Mouse (Mus musculus) kidney, postnatal 0 days (tissue): ENCODE results near the gene Flt3. TPM values are rescaled to one million over a fixed set of nuclear protein-coding genes. Genes with fewer than 3 reads are reported as not detected.

Experiments
- ATAC-seq: fragments of 200-750 bp; cut with Nextera tagmentation; replicated peaks from 2 replicates; pipeline ENCODE4 v1.8.0; 2017; ENCODE audit warnings: low read depth, moderate number of reproducible peaks, moderate TSS enrichment, moderate library complexity; ENCODE audit not compliant: low FRiP score
- DNase-seq: peaks from one replicate; pipeline ENCODE4 v3.0.0-alpha.2; 2016; ENCODE audit warnings: low spot score
- H3K27ac ChIP-seq: fragments of 300-500 bp; sonication (generic); 2 replicates; pipeline ENCODE4 v1.5.1; 2014; ENCODE audit warnings: mild to moderate bottlenecking
- H3K27me3 ChIP-seq: fragments of 300-500 bp; sonication (generic); 2 replicates; pipeline ENCODE4 v1.6.1; 2014; ENCODE audit warnings: low read length, mixed read lengths; ENCODE audit not compliant: insufficient read depth
- H3K36me3 ChIP-seq: fragments of 300-500 bp; sonication (generic); 2 replicates; pipeline ENCODE4 v1.6.1; 2014; ENCODE audit warnings: low read length, mixed read lengths; ENCODE audit not compliant: insufficient read depth
- H3K4me1 ChIP-seq: fragments of 300-500 bp; sonication (generic); replicated peaks from 2 replicates; pipeline ENCODE4 v1.6.1; 2014; ENCODE audit warnings: antibody characterized with exemption, low read length, mixed read lengths; ENCODE audit not compliant: insufficient read depth
- H3K4me2 ChIP-seq: fragments of 300-500 bp; sonication (generic); 2 replicates; pipeline ENCODE4 v1.6.1; 2014; ENCODE audit warnings: mild to moderate bottlenecking, low read length, moderate library complexity, mixed read lengths
- H3K4me3 ChIP-seq: fragments of 300-500 bp; sonication (generic); replicated peaks from 2 replicates; pipeline ENCODE4 v1.5.1; 2014; ENCODE audit warnings: low read depth, low read length
- H3K9ac ChIP-seq: fragments of 300-500 bp; sonication (generic); 2 replicates; pipeline ENCODE4 v1.6.1; 2014; ENCODE audit warnings: low read depth, low read length
- H3K9me3 ChIP-seq: fragments of 300-500 bp; sonication (generic); replicated peaks from 2 replicates; pipeline ENCODE4 v1.6.1; 2016; ENCODE audit warnings: low read length, inconsistent platforms, mixed read lengths
- CTCF ChIP-seq: IDR thresholded peaks from 2 replicates; pipeline ENCODE4 v1.5.1; 2016; ENCODE audit warnings: antibody characterized with exemption, low read depth, mild to moderate bottlenecking, moderate library complexity
- WGBS: fragments of 180-500 bp; shearing (Covaris S2); extraction: QIAGEN DNeasy Blood & Tissue Kit; methylation state at CpG from one replicate; pipeline ENCODE4 v1.1.7; 2014; 5-methylcytosine and 5-hydroxymethylcytosine counted together
- polyA plus RNA-seq: library from polyadenylated mRNA; unstranded; fragments of >200 nt; fragmentation: Nextera tagmentation; extraction: Ambion mirVana; gene quantifications from 2 replicates; pipeline ENCODE4 v1.2.1, GENCODE M21; 2015

The Flt3 gene
- polyA plus RNA-seq, 1 experiment from 2014 or later = 0.08 TPM

- H3K4me2 ChIP-seq = no peak overlapping the region
- no peak for TF ChIP-seq CTCF
- DNase-seq = no peak
- no peaks in the 10 kb centered on the region for H3K36me3 ChIP-seq
- H3K9me3 ChIP-seq = no peaks in the 10 kb centered on the region
- peaks cover 7% of the 10 kb centered on the region for H3K4me1 ChIP-seq
- WGBS = 5% methylated on average over 21 of the region's 21 CpGs
- no peak overlapping the region for H3K27ac ChIP-seq
- H3K4me3 ChIP-seq = no peak overlapping the region
- H3K27me3 ChIP-seq = peaks cover 82% of the 10 kb centered on the region
- H3K9ac ChIP-seq = no peak overlapping the region
- ATAC-seq = no peak
Observed at GRCm38 (mm10) chr5:147300917-147301780, 99.1 kb downstream of the Flt3 start.

GRCm38 (mm10) chr5:147300001-147300363 is 100.3 kb downstream of the Flt3 start:
- Histone ChIP-seq H3K9ac (no peak overlapping the region), H3K27ac (no peak overlapping the region), H3K4me2 (peak overlapping the region; percentile 45), H3K4me1 (peaks cover 7% of the 10 kb centered on the region; the same call in 1 of the 2 replicates), H3K27me3 (peaks cover 78% of the 10 kb centered on the region), H3K4me3 (peak overlapping the region; percentile 21), H3K36me3 (no peaks in the 10 kb centered on the region), H3K9me3 (no peaks in the 10 kb centered on the region)
- WGBS = 4% methylated on average over 4 of the region's 4 CpGs
- DNase-seq (no peak), ATAC-seq (no peak)
- TF ChIP-seq CTCF = no peak

GRCm38 (mm10) chr5:147299255-147300000 is 100.9 kb downstream of the Flt3 start:
- H3K9ac ChIP-seq = no peak overlapping the region
- DNase-seq (peak; percentile 79), ATAC-seq (peak; percentile 73)
- TF ChIP-seq CTCF = peak; percentile 71
- peaks cover 7% of the 10 kb centered on the region; the same call in 1 of the 2 replicates for H3K4me1 ChIP-seq
- H3K27ac ChIP-seq = no peak overlapping the region
- no peaks in the 10 kb centered on the region for H3K9me3 ChIP-seq
- no peaks in the 10 kb centered on the region for H3K36me3 ChIP-seq
- H3K4me3 ChIP-seq = peak overlapping the region; percentile 21
- peak overlapping the region; percentile 45 for H3K4me2 ChIP-seq
- H3K27me3 ChIP-seq = peaks cover 77% of the 10 kb centered on the region
- under 1% methylated on average over 41 of the region's 41 CpGs for WGBS

- Histone ChIP-seq H3K4me3 (no peak overlapping the region), H3K9me3 (no peaks in the 10 kb centered on the region), H3K9ac (no peak overlapping the region), H3K27ac (no peak overlapping the region), H3K4me1 (peaks cover 7% of the 10 kb centered on the region; the same call in 1 of the 2 replicates), H3K36me3 (no peaks in the 10 kb centered on the region), H3K27me3 (peaks cover 71% of the 10 kb centered on the region), H3K4me2 (no peak overlapping the region)
- no peak for DNase-seq
- 79% methylated on average over 5 of the region's 5 CpGs for WGBS
- no peak for ATAC-seq
- TF ChIP-seq CTCF = no peak
Observed at GRCm38 (mm10) chr5:147297249-147297648, 103.0 kb downstream of the Flt3 start.

- H3K9ac ChIP-seq = no peak overlapping the region
- ATAC-seq = no peak
- no peaks in the 10 kb centered on the region for H3K36me3 ChIP-seq
- H3K4me3 ChIP-seq = no peak overlapping the region
- H3K4me1 ChIP-seq = no peaks in the 10 kb centered on the region
- DNase-seq = no peak
- WGBS = 24% methylated on average over 20 of the region's 20 CpGs
- H3K9me3 ChIP-seq = no peaks in the 10 kb centered on the region
- no peak overlapping the region for H3K27ac ChIP-seq
- no peak overlapping the region for H3K4me2 ChIP-seq
- peaks cover 42% of the 10 kb centered on the region for H3K27me3 ChIP-seq
- TF ChIP-seq CTCF = peak; percentile 60
Observed at GRCm38 (mm10) chr5:147294121-147294520, 106.2 kb downstream of the Flt3 start.

GRCm38 (mm10) chr5:147293127-147293910 is 107.0 kb downstream of the Flt3 start:
- ATAC-seq (peak; percentile 69), DNase-seq (peak; percentile 81)
- Histone ChIP-seq H3K9ac (no peak overlapping the region), H3K4me1 (no peaks in the 10 kb centered on the region), H3K36me3 (no peaks in the 10 kb centered on the region), H3K27ac (no peak overlapping the region), H3K4me3 (no peak overlapping the region), H3K4me2 (no peak overlapping the region), H3K9me3 (no peaks in the 10 kb centered on the region), H3K27me3 (peaks cover 35% of the 10 kb centered on the region)
- WGBS = 16% methylated on average over 18 of the region's 18 CpGs
- TF ChIP-seq CTCF = peak; percentile 94
